Mouse (Mus musculus): ENCODE data around the gene Cdk11b. TPM values are rescaled to one million over a fixed set of nuclear protein-coding genes. Genes with fewer than 3 reads are reported as not detected.

The Cdk11b gene
- total and polyA plus RNA-seq, 2 experiments from 2014 or later: 16.5 to 65.5 TPM

DNA sequence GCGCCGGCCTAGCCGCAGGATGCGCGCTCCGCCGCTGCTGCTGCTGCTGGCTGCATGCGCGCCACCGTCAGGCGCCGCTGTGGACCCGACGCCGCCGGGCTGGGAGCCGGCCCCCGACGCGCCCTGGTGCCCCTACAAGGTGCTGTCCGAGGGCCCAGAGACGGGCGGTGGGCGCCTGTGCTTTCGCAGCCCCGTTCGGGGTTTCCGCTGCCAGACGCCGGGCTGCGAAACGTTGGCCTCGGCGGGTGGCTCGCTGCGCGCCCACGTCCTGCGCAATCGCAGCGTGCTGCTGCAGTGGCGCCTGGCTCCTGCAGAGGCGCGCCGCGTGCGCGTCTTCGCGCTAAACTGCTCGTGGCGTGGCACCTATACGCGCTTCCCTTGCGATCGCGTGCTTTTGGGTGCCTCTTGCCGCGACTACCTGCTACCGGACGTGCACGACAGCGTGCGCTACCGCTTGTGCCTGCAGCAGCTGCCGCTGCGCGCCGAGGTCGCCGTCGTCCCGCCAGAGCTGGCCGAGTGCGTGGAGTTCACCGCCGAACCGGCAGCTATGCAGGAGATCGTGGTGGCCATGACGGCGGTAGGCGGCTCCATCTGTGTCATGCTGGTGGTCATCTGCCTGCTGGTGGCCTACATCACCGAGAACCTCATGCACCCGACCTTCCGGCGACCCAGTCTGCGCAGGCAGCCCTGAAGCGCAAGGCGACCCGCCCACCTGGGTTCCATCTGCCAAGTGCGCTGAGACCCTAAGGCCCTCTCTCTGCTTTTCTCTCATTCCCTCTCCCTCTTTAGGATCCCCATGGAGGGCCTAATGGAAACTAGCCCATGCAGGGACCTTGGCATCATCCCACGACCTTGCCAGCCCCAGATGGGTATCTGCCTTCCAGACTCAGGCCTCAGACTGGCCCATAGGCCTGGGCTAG is 70.1 kb downstream of the Cdk11b start:
- H3K36me3 ChIP-seq (ENCODE audit: insufficient read depth, low read length): no peaks in the 10 kb centered on the region
- peak; percentile 82 for ATAC-seq
- peak; percentile 50 for TF ChIP-seq CTCF (IDR thresholded peaks at IDR 0.05; ENCODE audit: low read depth)
- no peaks in the 10 kb centered on the region for H3K9me3 ChIP-seq (ENCODE audit: low read length)
- no peaks in the 10 kb centered on the region for H3K27me3 ChIP-seq (ENCODE audit: insufficient read depth, low read length)
- peak overlapping the region; percentile 97 for H3K27ac ChIP-seq
- H3K4me1 ChIP-seq (ENCODE audit: insufficient read depth, low read length): peaks cover 16% of the 10 kb centered on the region
- H3K4me2 ChIP-seq (ENCODE audit: low read depth, low read length): peak overlapping the region; percentile 83
- 2% methylated on average over 90 of the region's 92 CpGs for WGBS
- peak; percentile 88 for DNase-seq (ENCODE audit: low spot score)
- H3K9ac ChIP-seq (replicated peaks; ENCODE audit: low read length): peak overlapping the region; percentile 84
- peak overlapping the region; percentile 69 for H3K4me3 ChIP-seq (ENCODE audit: low read length)

DNA sequence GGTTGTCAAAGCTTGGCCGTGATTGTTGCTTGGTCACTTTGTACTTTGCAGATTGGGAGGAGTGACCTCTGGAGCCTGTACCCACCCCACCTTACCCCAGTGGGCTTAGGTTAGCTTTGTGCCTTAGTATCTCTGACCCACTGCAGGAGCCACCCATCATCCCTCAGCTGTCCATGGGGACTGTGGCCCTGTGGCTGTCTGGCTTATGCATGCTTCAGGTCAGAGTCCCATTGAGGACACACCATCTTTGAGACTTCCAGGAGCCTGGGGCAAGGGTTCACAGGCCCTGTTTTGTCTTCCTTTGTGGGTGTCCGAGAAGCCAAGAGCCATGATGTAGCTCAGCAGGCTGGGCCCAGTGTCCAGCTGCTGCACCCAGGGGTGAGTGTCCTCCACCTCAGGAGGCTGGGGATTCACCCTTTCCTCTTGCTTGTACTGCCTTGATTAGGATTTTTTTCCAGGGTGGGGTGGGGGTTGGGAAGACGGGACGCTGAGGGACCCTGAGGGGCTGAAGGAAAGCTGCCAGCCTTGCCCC is 70.9 kb downstream of the Cdk11b start:
- no peaks in the 10 kb centered on the region for H3K36me3 ChIP-seq (ENCODE audit: insufficient read depth, low read length)
- no peak for DNase-seq (ENCODE audit: low spot score)
- H3K4me2 ChIP-seq (ENCODE audit: low read depth, low read length): peak overlapping the region; percentile 83
- peak overlapping the region; percentile 97; the same call in 1 of the 2 replicates for H3K27ac ChIP-seq
- ATAC-seq: no peak
- H3K9me3 ChIP-seq (ENCODE audit: low read length): no peaks in the 10 kb centered on the region
- no peak for TF ChIP-seq CTCF (IDR thresholded peaks at IDR 0.05; ENCODE audit: low read depth)
- WGBS: 78% methylated on average over 4 of the region's 4 CpGs
- peaks cover 16% of the 10 kb centered on the region for H3K4me1 ChIP-seq (ENCODE audit: insufficient read depth, low read length)
- peak overlapping the region; percentile 84 for H3K9ac ChIP-seq (replicated peaks; ENCODE audit: low read length)
- peak overlapping the region; percentile 69 for H3K4me3 ChIP-seq (ENCODE audit: low read length)
- H3K27me3 ChIP-seq (ENCODE audit: insufficient read depth, low read length): no peaks in the 10 kb centered on the region

DNA sequence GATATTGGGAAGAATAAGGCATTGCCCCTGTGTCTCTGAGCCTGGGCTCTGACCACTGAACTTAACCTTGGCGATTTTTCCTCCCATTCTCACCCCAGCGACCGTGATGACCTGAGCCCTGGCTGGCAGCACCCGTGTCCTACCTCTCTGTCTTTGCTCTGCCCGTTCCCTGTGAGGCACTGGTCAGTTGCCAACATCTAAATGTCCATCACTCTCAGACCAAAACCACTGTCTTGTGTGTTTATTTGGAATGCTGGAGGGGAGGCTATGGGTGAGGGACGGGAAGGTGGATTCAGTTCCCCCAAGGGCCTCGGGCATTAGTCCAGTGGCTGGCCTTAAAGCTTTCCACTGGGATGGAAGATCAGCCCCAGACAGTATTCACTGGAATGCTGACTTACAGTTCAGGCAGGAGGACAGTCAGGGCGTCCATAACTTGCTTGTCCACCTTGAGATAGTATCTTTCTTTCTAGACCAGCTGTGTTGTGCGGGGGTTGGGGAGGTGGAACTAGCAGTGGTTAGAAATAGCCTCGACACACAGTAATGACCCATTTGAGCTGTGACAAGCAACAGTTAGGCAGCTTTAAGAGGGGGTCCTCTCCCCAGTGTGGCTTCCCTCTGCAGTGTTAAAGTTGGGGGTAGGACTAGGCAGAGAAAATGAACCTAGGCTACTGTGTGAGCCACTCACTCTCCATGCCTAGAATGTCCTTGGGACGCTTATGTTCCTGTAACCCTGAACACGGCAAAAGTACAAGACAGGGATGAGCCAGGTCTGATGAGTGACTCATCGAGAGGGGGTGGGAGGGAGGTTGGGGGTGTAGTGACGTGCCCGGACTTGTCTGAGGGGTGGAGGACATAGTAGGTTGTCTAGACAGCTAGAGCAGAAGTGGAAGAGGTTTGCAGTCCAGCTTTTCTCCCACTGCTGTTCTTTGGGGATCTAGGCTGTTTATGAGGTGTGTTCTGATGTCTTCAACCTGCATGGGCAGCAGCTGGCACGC is 71.9 kb downstream of the Cdk11b start:
- 74% methylated on average over 16 of the region's 16 CpGs for WGBS
- peak overlapping the region; percentile 69 for H3K4me3 ChIP-seq (ENCODE audit: low read length)

More for the DNA sequence above, 71.9 kb downstream of the Cdk11b start:
- no peak for DNase-seq (ENCODE audit: low spot score)
- Histone ChIP-seq H3K27me3 (ENCODE audit: insufficient read depth, low read length) (no peaks in the 10 kb centered on the region), H3K4me2 (ENCODE audit: low read depth, low read length) (peak overlapping the region; percentile 83), H3K27ac (no peak overlapping the region), H3K4me1 (ENCODE audit: insufficient read depth, low read length) (peaks cover 16% of the 10 kb centered on the region), H3K36me3 (ENCODE audit: insufficient read depth, low read length) (no peaks in the 10 kb centered on the region), H3K9ac (replicated peaks; ENCODE audit: low read length) (no peak overlapping the region; the same call in 1 of the 2 replicates), H3K9me3 (ENCODE audit: low read length) (no peaks in the 10 kb centered on the region)
- no peak for ATAC-seq
- TF ChIP-seq CTCF (IDR thresholded peaks at IDR 0.05; ENCODE audit: low read depth): no peak

Other genes starting within 250 kb of the Cdk11b start
- 0.42 and 0.72 TPM in 2 replicates for gene Gabrd, start 226.7 kb upstream of the Cdk11b start, total RNA-seq (2014; rRNA removed)
- gene Gabrd, start 226.7 kb upstream of the Cdk11b start, polyA plus RNA-seq (2015; fragmentation: Nextera tagmentation; extraction: Ambion mirVana): 0.29 and 0.50 TPM in 2 replicates
- gene Cfap74, start 215.7 kb upstream of the Cdk11b start, total RNA-seq (2014; rRNA removed): 3.7 and 5.7 TPM in 2 replicates
- 5.2 and 5.5 TPM in 2 replicates for gene Cfap74, start 215.7 kb upstream of the Cdk11b start, polyA plus RNA-seq (2015; fragmentation: Nextera tagmentation; extraction: Ambion mirVana)
- 0.61 and 3.7 TPM in 2 replicates for gene Tmem52, start 155.7 kb upstream of the Cdk11b start, total RNA-seq (2014; rRNA removed)
- gene Tmem52, start 155.7 kb upstream of the Cdk11b start, polyA plus RNA-seq (2015; fragmentation: Nextera tagmentation; extraction: Ambion mirVana): 0.46 and 0.74 TPM in 2 replicates
- 363 and 456 TPM in 2 replicates for gene Gnb1, start 133.5 kb upstream of the Cdk11b start, total RNA-seq (2014; rRNA removed)
- gene Gnb1, start 133.5 kb upstream of the Cdk11b start, polyA plus RNA-seq (2015; fragmentation: Nextera tagmentation; extraction: Ambion mirVana): 1,192 and 1,230 TPM in 2 replicates
- gene Nadk, start 62.5 kb upstream of the Cdk11b start, total RNA-seq (2014; rRNA removed): 98.6 and 108 TPM in 2 replicates
- gene Nadk, start 62.5 kb upstream of the Cdk11b start, polyA plus RNA-seq (2015; fragmentation: Nextera tagmentation; extraction: Ambion mirVana): 57.5 and 59.6 TPM in 2 replicates
- gene Slc35e2, start 23.4 kb upstream of the Cdk11b start, total RNA-seq (2014; rRNA removed): 72.0 and 77.2 TPM in 2 replicates
- 11.1 and 13.2 TPM in 2 replicates for gene Slc35e2, start 23.4 kb upstream of the Cdk11b start, polyA plus RNA-seq (2015; fragmentation: Nextera tagmentation; extraction: Ambion mirVana)
- not detected in 2 replicates for gene Gm10563, start 20.6 kb downstream of the Cdk11b start, total RNA-seq (2014; rRNA removed)
- gene Gm10563, start 20.6 kb downstream of the Cdk11b start, polyA plus RNA-seq (2015; fragmentation: Nextera tagmentation; extraction: Ambion mirVana): not detected in 2 replicates
- 6.1 and 13.5 TPM in 2 replicates for gene Mmp23, start 28.5 kb downstream of the Cdk11b start, total RNA-seq (2014; rRNA removed)
- 4.2 and 5.7 TPM in 2 replicates for gene Mmp23, start 28.5 kb downstream of the Cdk11b start, polyA plus RNA-seq (2015; fragmentation: Nextera tagmentation; extraction: Ambion mirVana)
- gene Mib2, start 44.3 kb downstream of the Cdk11b start, total RNA-seq (2014; rRNA removed): 109 and 127 TPM in 2 replicates
- 40.6 and 44.1 TPM in 2 replicates for gene Mib2, start 44.3 kb downstream of the Cdk11b start, polyA plus RNA-seq (2015; fragmentation: Nextera tagmentation; extraction: Ambion mirVana)
- 50.5 and 52.0 TPM in 2 replicates for gene Fndc10, start 69.5 kb downstream of the Cdk11b start, total RNA-seq (2014; rRNA removed)
- gene Fndc10, start 69.5 kb downstream of the Cdk11b start, polyA plus RNA-seq (2015; fragmentation: Nextera tagmentation; extraction: Ambion mirVana): 26.0 and 26.5 TPM in 2 replicates
- 110 and 117 TPM in 2 replicates for gene Ssu72, start 79.9 kb downstream of the Cdk11b start, total RNA-seq (2014; rRNA removed)
- 165 and 169 TPM in 2 replicates for gene Ssu72, start 79.9 kb downstream of the Cdk11b start, polyA plus RNA-seq (2015; fragmentation: Nextera tagmentation; extraction: Ambion mirVana)
- gene Tmem240, start 109.9 kb downstream of the Cdk11b start, total RNA-seq (2014; rRNA removed): 73.3 and 82.2 TPM in 2 replicates
- gene Tmem240, start 109.9 kb downstream of the Cdk11b start, polyA plus RNA-seq (2015; fragmentation: Nextera tagmentation; extraction: Ambion mirVana): 31.0 and 33.6 TPM in 2 replicates
- gene Atad3a, start 136.2 kb downstream of the Cdk11b start, total RNA-seq (2014; rRNA removed): 65.7 and 83.4 TPM in 2 replicates
- 68.8 and 72.2 TPM in 2 replicates for gene Atad3a, start 136.2 kb downstream of the Cdk11b start, polyA plus RNA-seq (2015; fragmentation: Nextera tagmentation; extraction: Ambion mirVana)
- 43.3 and 55.5 TPM in 2 replicates for gene Vwa1, start 149.8 kb downstream of the Cdk11b start, total RNA-seq (2014; rRNA removed)
- gene Vwa1, start 149.8 kb downstream of the Cdk11b start, polyA plus RNA-seq (2015; fragmentation: Nextera tagmentation; extraction: Ambion mirVana): 27.8 and 29.4 TPM in 2 replicates
- 0.86 and 2.3 TPM in 2 replicates for gene Tmem88b, start 161.0 kb downstream of the Cdk11b start, total RNA-seq (2014; rRNA removed)
- 1.0 and 1.2 TPM in 2 replicates for gene Tmem88b, start 161.0 kb downstream of the Cdk11b start, polyA plus RNA-seq (2015; fragmentation: Nextera tagmentation; extraction: Ambion mirVana)
- gene Ankrd65, start 165.6 kb downstream of the Cdk11b start, total RNA-seq (2014; rRNA removed): not detected in 2 replicates
- not detected in 2 replicates for gene Ankrd65, start 165.6 kb downstream of the Cdk11b start, polyA plus RNA-seq (2015; fragmentation: Nextera tagmentation; extraction: Ambion mirVana)
- gene Mrpl20, start 178.0 kb downstream of the Cdk11b start, total RNA-seq (2014; rRNA removed): 75.4 and 87.5 TPM in 2 replicates
- 303 and 310 TPM in 2 replicates for gene Mrpl20, start 178.0 kb downstream of the Cdk11b start, polyA plus RNA-seq (2015; fragmentation: Nextera tagmentation; extraction: Ambion mirVana)
- gene Ccnl2, start 187.6 kb downstream of the Cdk11b start, total RNA-seq (2014; rRNA removed): 57.6 and 80.2 TPM in 2 replicates
- gene Ccnl2, start 187.6 kb downstream of the Cdk11b start, polyA plus RNA-seq (2015; fragmentation: Nextera tagmentation; extraction: Ambion mirVana): 82.6 and 90.6 TPM in 2 replicates
- 110 and 143 TPM in 2 replicates for gene Aurkaip1, start 206.4 kb downstream of the Cdk11b start, total RNA-seq (2014; rRNA removed)
- 162 and 175 TPM in 2 replicates for gene Aurkaip1, start 206.4 kb downstream of the Cdk11b start, polyA plus RNA-seq (2015; fragmentation: Nextera tagmentation; extraction: Ambion mirVana)
- 45.8 and 58.9 TPM in 2 replicates for gene Mxra8, start 214.8 kb downstream of the Cdk11b start, total RNA-seq (2014; rRNA removed)
- 39.4 and 41.6 TPM in 2 replicates for gene Mxra8, start 214.8 kb downstream of the Cdk11b start, polyA plus RNA-seq (2015; fragmentation: Nextera tagmentation; extraction: Ambion mirVana)
- 141 and 166 TPM in 2 replicates for gene Dvl1, start 222.5 kb downstream of the Cdk11b start, total RNA-seq (2014; rRNA removed)
- 16.0 and 16.4 TPM in 2 replicates for gene Dvl1, start 222.5 kb downstream of the Cdk11b start, polyA plus RNA-seq (2015; fragmentation: Nextera tagmentation; extraction: Ambion mirVana)
- gene Tas1r3, start 238.5 kb downstream of the Cdk11b start, total RNA-seq (2014; rRNA removed): 0.04 and 1.5 TPM in 2 replicates
- 0.13 and 0.23 TPM in 2 replicates for gene Tas1r3, start 238.5 kb downstream of the Cdk11b start, polyA plus RNA-seq (2015; fragmentation: Nextera tagmentation; extraction: Ambion mirVana)
- gene Cptp, start 244.6 kb downstream of the Cdk11b start, total RNA-seq (2014; rRNA removed): 31.3 and 41.8 TPM in 2 replicates
- gene Cptp, start 244.6 kb downstream of the Cdk11b start, polyA plus RNA-seq (2015; fragmentation: Nextera tagmentation; extraction: Ambion mirVana): 26.8 and 27.9 TPM in 2 replicates
- 51.3 and 52.1 TPM in 2 replicates for gene Ints11, start 244.7 kb downstream of the Cdk11b start, total RNA-seq (2014; rRNA removed)
- gene Ints11, start 244.7 kb downstream of the Cdk11b start, polyA plus RNA-seq (2015; fragmentation: Nextera tagmentation; extraction: Ambion mirVana): 49.9 and 52.4 TPM in 2 replicates

All from hindbrain, postnatal 0 days (tissue).